Mouse (Mus musculus) lung, embryonic 14.5 days (tissue): Measurements from ENCODE around the gene Evi5l. TPM values are rescaled to one million over a fixed set of nuclear protein-coding genes. Genes with fewer than 3 reads are reported as not detected.

Experiments used
- ATAC-seq: fragments of 200-750 bp; cut with Nextera tagmentation; 2 replicates; pipeline ENCODE4 v1.8.0; 2017; ENCODE audit warnings: mild to moderate bottlenecking, moderate TSS enrichment, moderate library complexity; ENCODE audit not compliant: insufficient read depth
- DNase-seq: peaks from one replicate; pipeline ENCODE4 v3.0.0-alpha.2; 2015
- H3K27ac ChIP-seq: fragments of 300-500 bp; sonication (generic); 2 replicates; pipeline ENCODE4 v1.5.1; 2014; ENCODE audit warnings: low read depth, mild to moderate bottlenecking, moderate library complexity
- H3K27me3 ChIP-seq: fragments of 300-500 bp; sonication (generic); 2 replicates; pipeline ENCODE4 v1.6.1; 2014; ENCODE audit warnings: low read length, control low read depth; ENCODE audit not compliant: insufficient read depth
- H3K36me3 ChIP-seq: fragments of 300-500 bp; sonication (generic); 2 replicates; pipeline ENCODE4 v1.6.1; 2014; ENCODE audit warnings: control low read depth; ENCODE audit not compliant: insufficient read depth
- H3K4me1 ChIP-seq: fragments of 300-500 bp; sonication (generic); 2 replicates; pipeline ENCODE4 v1.6.1; 2014; ENCODE audit warnings: antibody characterized with exemption, control low read depth; ENCODE audit not compliant: insufficient read depth
- H3K4me2 ChIP-seq: fragments of 300-500 bp; sonication (generic); 2 replicates; pipeline ENCODE4 v1.6.1; 2014; ENCODE audit warnings: mild to moderate bottlenecking
- H3K4me3 ChIP-seq: fragments of 300-500 bp; sonication (generic); 2 replicates; pipeline ENCODE4 v1.5.1; 2014; ENCODE audit warnings: low read depth, low read length
- H3K9ac ChIP-seq: fragments of 300-500 bp; sonication (generic); 2 replicates; pipeline ENCODE4 v1.6.1; 2014
- H3K9me3 ChIP-seq: fragments of 300-500 bp; sonication (generic); 2 replicates; pipeline ENCODE4 v1.6.1; 2016; ENCODE audit warnings: low read depth, low read length, control low read depth
- CTCF ChIP-seq: IDR thresholded peaks from 2 replicates; pipeline ENCODE4 v1.5.1; 2016; ENCODE audit warnings: antibody characterized with exemption, low read depth
- whole genome bisulfite sequencing: fragments of 180-500 bp; shearing (Covaris S2); extraction: QIAGEN DNeasy Blood & Tissue Kit; methylation state at CpG from one replicate; pipeline ENCODE4 v1.1.7; 2014; 5-methylcytosine and 5-hydroxymethylcytosine counted together
- polyA plus RNA-seq: library from polyadenylated mRNA; unstranded; fragments of >200 nt; fragmentation: Nextera tagmentation; extraction: Ambion mirVana; gene quantifications from 2 replicates; pipeline ENCODE4 v1.2.1, GENCODE M21; 2014

Gene Evi5l
- polyA plus RNA-seq, 1 experiment from 2014 or later: 26.8 TPM

DNA sequence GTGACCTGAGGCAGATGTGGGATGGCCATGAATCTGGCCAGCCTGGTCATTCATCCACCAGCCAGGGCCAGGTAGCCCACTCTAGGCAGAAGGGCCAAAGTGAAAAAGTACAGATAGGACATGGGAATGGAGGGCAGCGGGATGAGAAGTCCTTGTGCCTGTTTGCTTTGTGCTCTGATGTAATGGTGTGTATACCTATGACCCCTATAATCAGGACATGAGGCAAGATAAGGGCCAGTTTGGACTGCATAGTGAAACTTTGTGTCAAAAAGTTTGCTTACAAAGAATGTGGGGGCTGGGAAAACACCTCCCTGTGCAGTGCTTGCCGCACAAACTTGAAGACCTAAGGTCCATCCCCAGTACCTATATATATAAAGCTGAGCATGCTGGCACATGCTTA, 19.8 kb downstream of the Evi5l start:
- Histone ChIP-seq H3K4me2 (no peak overlapping the region), H3K4me1 (no peaks in the 10 kb centered on the region), H3K9ac (no peak overlapping the region), H3K9me3 (no peaks in the 10 kb centered on the region), H3K27me3 (no peaks in the 10 kb centered on the region), H3K36me3 (peaks cover 26% of the 10 kb centered on the region), H3K27ac (no peak overlapping the region), H3K4me3 (no peak overlapping the region)
- 77% methylated on average over 2 of the region's 2 CpGs for WGBS
- no peak for ATAC-seq
- no peak for DNase-seq
- no peak for TF ChIP-seq CTCF

GRCm38 (mm10) chr8:4188605-4189004, 22.2 kb downstream of the Evi5l start:
- Histone ChIP-seq H3K9ac (no peak overlapping the region), H3K36me3 (peaks cover 26% of the 10 kb centered on the region), H3K4me3 (no peak overlapping the region), H3K4me2 (no peak overlapping the region), H3K27me3 (no peaks in the 10 kb centered on the region), H3K27ac (no peak overlapping the region), H3K9me3 (no peaks in the 10 kb centered on the region), H3K4me1 (no peaks in the 10 kb centered on the region)
- no peak for TF ChIP-seq CTCF
- ATAC-seq (no peak), DNase-seq (no peak)

DNA sequence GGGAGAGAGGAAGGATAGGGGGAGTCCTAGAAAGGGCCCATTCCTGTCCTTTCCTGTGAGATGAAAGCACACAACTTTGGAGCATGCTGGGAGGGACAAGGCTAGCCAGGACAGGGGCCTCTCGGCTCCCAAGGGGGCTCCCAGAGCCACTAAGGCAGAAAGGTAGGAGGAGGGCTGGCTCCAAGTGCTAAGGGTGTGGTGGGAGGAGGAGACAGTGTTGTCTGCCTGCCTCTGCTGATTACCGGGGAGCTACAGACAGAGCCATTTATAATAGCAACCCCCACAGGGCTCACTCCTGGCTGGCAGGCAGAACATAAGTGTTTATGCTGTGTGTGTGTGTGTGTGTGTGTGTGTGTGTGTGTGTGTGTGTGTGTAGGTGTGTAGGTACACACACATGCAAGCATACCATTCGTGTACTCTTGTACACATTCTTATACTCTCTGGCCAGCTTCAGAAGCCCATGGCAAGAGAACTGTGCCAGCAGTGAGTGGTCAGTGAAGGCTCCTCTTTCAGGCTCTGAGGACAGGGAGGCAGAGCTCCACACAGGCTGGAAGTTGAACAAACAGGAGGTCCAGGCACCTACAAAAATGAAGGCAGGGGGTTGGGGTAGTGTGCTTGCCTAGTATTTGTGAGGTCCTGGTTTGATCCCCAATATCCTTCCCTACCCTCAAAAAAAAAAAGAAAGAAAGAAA, 22.8 kb downstream of the Evi5l start:
- Histone ChIP-seq H3K27me3 (no peaks in the 10 kb centered on the region), H3K4me2 (no peak overlapping the region), H3K27ac (no peak overlapping the region), H3K4me3 (no peak overlapping the region), H3K9ac (no peak overlapping the region), H3K36me3 (peaks cover 29% of the 10 kb centered on the region), H3K4me1 (no peaks in the 10 kb centered on the region), H3K9me3 (no peaks in the 10 kb centered on the region)
- ATAC-seq (no peak; the same call in 1 of the 2 replicates), DNase-seq (no peak)
- WGBS: 25% methylated on average over 3 of the region's 3 CpGs
- no peak for TF ChIP-seq CTCF

GRCm38 (mm10) chr8:4192305-4192704, 25.9 kb downstream of the Evi5l start:
- H3K4me1 ChIP-seq: no peaks in the 10 kb centered on the region
- DNase-seq: no peak
- no peak overlapping the region for H3K9ac ChIP-seq
- H3K36me3 ChIP-seq: peaks cover 13% of the 10 kb centered on the region; the same call in 1 of the 2 replicates
- ATAC-seq: no peak
- WGBS: 57% methylated on average over 5 of the region's 5 CpGs
- H3K27ac ChIP-seq: no peak overlapping the region
- H3K9me3 ChIP-seq: no peaks in the 10 kb centered on the region
- no peak for TF ChIP-seq CTCF
- no peaks in the 10 kb centered on the region for H3K27me3 ChIP-seq
- no peak overlapping the region for H3K4me3 ChIP-seq
- no peak overlapping the region for H3K4me2 ChIP-seq

- H3K27ac ChIP-seq: no peak overlapping the region
- peak; percentile 90 for TF ChIP-seq CTCF
- peak; percentile 92 for DNase-seq
Measured at GRCm38 (mm10) chr8:4192807-4193587, 26.6 kb downstream of the Evi5l start.

DNA sequence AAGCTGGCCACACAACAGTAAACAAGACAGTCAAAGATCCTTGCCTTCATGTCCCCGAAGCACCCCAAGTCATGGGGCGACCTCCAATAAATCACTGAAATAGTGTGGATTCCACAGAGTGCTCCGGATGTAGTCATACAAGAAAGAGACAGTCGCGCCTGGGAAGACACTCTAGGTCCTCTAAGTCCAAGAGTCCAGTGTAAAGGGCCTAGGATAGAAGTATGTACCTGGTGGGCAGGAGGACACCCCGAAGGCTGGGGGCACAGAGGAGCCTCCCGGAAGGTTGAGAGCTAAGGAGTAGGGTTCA, 27.2 kb downstream of the Evi5l start:
- WGBS: 45% methylated on average over 7 of the region's 7 CpGs
- no peak for TF ChIP-seq CTCF
- ATAC-seq (peak; percentile 39; the same call in 1 of the 2 replicates), DNase-seq (no peak)
- H3K36me3 ChIP-seq: peaks cover 6% of the 10 kb centered on the region; the same call in 1 of the 2 replicates
- no peak overlapping the region for H3K9ac ChIP-seq
- no peak overlapping the region for H3K27ac ChIP-seq
- no peaks in the 10 kb centered on the region for H3K27me3 ChIP-seq
- no peaks in the 10 kb centered on the region for H3K4me1 ChIP-seq
- no peak overlapping the region for H3K4me3 ChIP-seq
- no peaks in the 10 kb centered on the region for H3K9me3 ChIP-seq
- H3K4me2 ChIP-seq: peak overlapping the region; percentile 5; the same call in 1 of the 2 replicates

More at GRCm38 (mm10) chr8:4192807-4193587, 26.6 kb downstream of the Evi5l start:
- no peaks in the 10 kb centered on the region for H3K27me3 ChIP-seq
- no peaks in the 10 kb centered on the region for H3K4me1 ChIP-seq
- H3K9ac ChIP-seq: no peak overlapping the region
- WGBS: 8% methylated on average over 18 of the region's 18 CpGs
- no peaks in the 10 kb centered on the region for H3K9me3 ChIP-seq
- no peak overlapping the region for H3K4me3 ChIP-seq
- peaks cover 11% of the 10 kb centered on the region; the same call in 1 of the 2 replicates for H3K36me3 ChIP-seq
- peak; percentile 88 for ATAC-seq
- peak overlapping the region; percentile 5; the same call in 1 of the 2 replicates for H3K4me2 ChIP-seq

DNA sequence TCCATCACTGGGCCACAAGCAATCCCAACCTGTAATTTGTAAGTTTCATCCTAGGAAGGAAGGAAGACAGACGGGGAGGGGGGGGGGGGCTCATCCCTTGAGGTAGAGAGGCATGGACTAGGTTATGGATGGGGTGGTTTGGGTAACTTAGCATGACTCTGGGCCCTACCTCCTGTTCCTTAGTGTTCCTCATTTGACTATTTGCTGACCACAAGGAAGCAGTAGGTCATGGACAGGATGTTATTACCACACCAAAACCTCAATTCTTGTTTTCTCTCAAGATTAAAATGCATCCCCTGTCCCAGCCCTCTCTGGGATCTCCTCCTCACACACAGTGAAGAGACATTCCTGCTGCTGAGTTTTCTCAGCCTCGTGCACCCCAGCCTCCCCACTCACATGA, 35.0 kb downstream of the Evi5l start:
- TF ChIP-seq CTCF: no peak
- no peak overlapping the region for H3K4me3 ChIP-seq
- H3K4me1 ChIP-seq: no peaks in the 10 kb centered on the region
- H3K27ac ChIP-seq: no peak overlapping the region
- no peaks in the 10 kb centered on the region for H3K9me3 ChIP-seq
- DNase-seq (no peak), ATAC-seq (no peak)
- WGBS: 46% methylated on average over 2 of the region's 2 CpGs
- peaks cover 19% of the 10 kb centered on the region; the same call in 1 of the 2 replicates for H3K36me3 ChIP-seq
- no peak overlapping the region for H3K9ac ChIP-seq
- H3K4me2 ChIP-seq: no peak overlapping the region
- H3K27me3 ChIP-seq: peaks cover 9% of the 10 kb centered on the region
